Mouse (Mus musculus): ENCODE results near the gene Ankrd10. TPM values are rescaled to one million over a fixed set of nuclear protein-coding genes. Genes with fewer than 3 reads are reported as not detected.

The Ankrd10 gene
- polyA plus RNA-seq, 1 experiment: 36.9 TPM

GRCm38 (mm10) chr8:11591837-11592236 is 43.7 kb downstream of the Ankrd10 start:
- WGBS: 73% methylated on average over 4 of the region's 4 CpGs
- Histone ChIP-seq H3K27ac (ENCODE audit: insufficient read depth, low read depth, low read length) (no peak overlapping the region), H3K36me3 (ENCODE audit: control insufficient read depth, insufficient read depth, low read length) (no peaks in the 10 kb centered on the region), H3K27me3 (replicated peaks; ENCODE audit: control insufficient read depth, insufficient read depth, low read length) (no peaks in the 10 kb centered on the region), H3K4me3 (ENCODE audit: insufficient read depth, low read depth, low read length) (no peak overlapping the region), H3K4me1 (ENCODE audit: control insufficient read depth, insufficient read depth, low read length) (no peaks in the 10 kb centered on the region)
- TF ChIP-seq CTCF (conservative IDR thresholded peaks at IDR 0.05; ENCODE audit: insufficient read depth, insufficient read length, low read depth, low read length) (no peak), POLR2A (IDR thresholded peaks at IDR 0.05; ENCODE audit: low read depth, low read length) (no peak)
- no peak for DNase-seq

GRCm38 (mm10) chr8:11586374-11586745 is 49.2 kb downstream of the Ankrd10 start:
- no peak for DNase-seq
- H3K4me3 ChIP-seq (ENCODE audit: insufficient read depth, low read depth, low read length): no peak overlapping the region
- 49% methylated on average over 2 of the region's 2 CpGs for WGBS

GRCm38 (mm10) chr8:11585513-11586373 is 49.8 kb downstream of the Ankrd10 start:
- no peaks in the 10 kb centered on the region for H3K4me1 ChIP-seq (ENCODE audit: control insufficient read depth, insufficient read depth, low read length)
- DNase-seq: no peak

More at GRCm38 (mm10) chr8:11586374-11586745, 49.2 kb downstream of the Ankrd10 start:
- Histone ChIP-seq H3K4me1 (ENCODE audit: control insufficient read depth, insufficient read depth, low read length) (no peaks in the 10 kb centered on the region), H3K36me3 (ENCODE audit: control insufficient read depth, insufficient read depth, low read length) (no peaks in the 10 kb centered on the region), H3K27me3 (replicated peaks; ENCODE audit: control insufficient read depth, insufficient read depth, low read length) (no peaks in the 10 kb centered on the region), H3K27ac (ENCODE audit: insufficient read depth, low read depth, low read length) (no peak overlapping the region)
- TF ChIP-seq CTCF (conservative IDR thresholded peaks at IDR 0.05; ENCODE audit: insufficient read depth, insufficient read length, low read depth, low read length): no peak
- TF ChIP-seq POLR2A (IDR thresholded peaks at IDR 0.05; ENCODE audit: low read depth, low read length): no peak

GRCm38 (mm10) chr8:11575604-11576384 is 59.8 kb downstream of the Ankrd10 start:
- DNase-seq: no peak
- H3K27ac ChIP-seq (ENCODE audit: insufficient read depth, low read depth, low read length): no peak overlapping the region
- no peaks in the 10 kb centered on the region for H3K27me3 ChIP-seq (replicated peaks; ENCODE audit: control insufficient read depth, insufficient read depth, low read length)
- no peak for TF ChIP-seq CTCF (conservative IDR thresholded peaks at IDR 0.05; ENCODE audit: insufficient read depth, insufficient read length, low read depth, low read length)
- TF ChIP-seq POLR2A (IDR thresholded peaks at IDR 0.05; ENCODE audit: low read depth, low read length): no peak
- 43% methylated on average over 16 of the region's 16 CpGs for WGBS
- H3K4me3 ChIP-seq (ENCODE audit: insufficient read depth, low read depth, low read length): no peak overlapping the region
- H3K36me3 ChIP-seq (ENCODE audit: control insufficient read depth, insufficient read depth, low read length): no peaks in the 10 kb centered on the region
- peaks cover 3% of the 10 kb centered on the region; the same call in 1 of the 2 replicates for H3K4me1 ChIP-seq (ENCODE audit: control insufficient read depth, insufficient read depth, low read length)

More at GRCm38 (mm10) chr8:11585513-11586373, 49.8 kb downstream of the Ankrd10 start:
- WGBS: 76% methylated on average over 21 of the region's 21 CpGs
- Histone ChIP-seq H3K36me3 (ENCODE audit: control insufficient read depth, insufficient read depth, low read length) (no peaks in the 10 kb centered on the region), H3K27me3 (replicated peaks; ENCODE audit: control insufficient read depth, insufficient read depth, low read length) (no peaks in the 10 kb centered on the region), H3K27ac (ENCODE audit: insufficient read depth, low read depth, low read length) (no peak overlapping the region), H3K4me3 (ENCODE audit: insufficient read depth, low read depth, low read length) (no peak overlapping the region)
- TF ChIP-seq CTCF (conservative IDR thresholded peaks at IDR 0.05; ENCODE audit: insufficient read depth, insufficient read length, low read depth, low read length) (no peak), POLR2A (IDR thresholded peaks at IDR 0.05; ENCODE audit: low read depth, low read length) (no peak)

- TF ChIP-seq CTCF (conservative IDR thresholded peaks at IDR 0.05; ENCODE audit: insufficient read depth, insufficient read length, low read depth, low read length): no peak
- TF ChIP-seq POLR2A (IDR thresholded peaks at IDR 0.05; ENCODE audit: low read depth, low read length): no peak
- Histone ChIP-seq H3K4me1 (ENCODE audit: control insufficient read depth, insufficient read depth, low read length) (peaks cover 3% of the 10 kb centered on the region; the same call in 1 of the 2 replicates), H3K27ac (ENCODE audit: insufficient read depth, low read depth, low read length) (no peak overlapping the region), H3K27me3 (replicated peaks; ENCODE audit: control insufficient read depth, insufficient read depth, low read length) (no peaks in the 10 kb centered on the region), H3K4me3 (ENCODE audit: insufficient read depth, low read depth, low read length) (no peak overlapping the region), H3K36me3 (ENCODE audit: control insufficient read depth, insufficient read depth, low read length) (no peaks in the 10 kb centered on the region)
- WGBS: 53% methylated on average over 9 of the region's 9 CpGs
- DNase-seq: no peak
Measured at GRCm38 (mm10) chr8:11574911-11575603, 60.5 kb downstream of the Ankrd10 start.

- Histone ChIP-seq H3K27ac (ENCODE audit: insufficient read depth, low read depth, low read length) (no peak overlapping the region), H3K27me3 (replicated peaks; ENCODE audit: control insufficient read depth, insufficient read depth, low read length) (no peaks in the 10 kb centered on the region), H3K4me1 (ENCODE audit: control insufficient read depth, insufficient read depth, low read length) (peaks cover 3% of the 10 kb centered on the region; the same call in 1 of the 2 replicates), H3K36me3 (ENCODE audit: control insufficient read depth, insufficient read depth, low read length) (no peaks in the 10 kb centered on the region), H3K4me3 (ENCODE audit: insufficient read depth, low read depth, low read length) (no peak overlapping the region)
- DNase-seq: no peak
- 82% methylated on average over 6 of the region's 6 CpGs for WGBS
- TF ChIP-seq CTCF (conservative IDR thresholded peaks at IDR 0.05; ENCODE audit: insufficient read depth, insufficient read length, low read depth, low read length): no peak
- TF ChIP-seq POLR2A (IDR thresholded peaks at IDR 0.05; ENCODE audit: low read depth, low read length): no peak
Measured at GRCm38 (mm10) chr8:11572428-11572827, 63.1 kb downstream of the Ankrd10 start.

All from kidney, adult 2 months (tissue).